Mouse (Mus musculus): ENCODE results near the gene Tbcd.

Gene Tbcd

DNA sequence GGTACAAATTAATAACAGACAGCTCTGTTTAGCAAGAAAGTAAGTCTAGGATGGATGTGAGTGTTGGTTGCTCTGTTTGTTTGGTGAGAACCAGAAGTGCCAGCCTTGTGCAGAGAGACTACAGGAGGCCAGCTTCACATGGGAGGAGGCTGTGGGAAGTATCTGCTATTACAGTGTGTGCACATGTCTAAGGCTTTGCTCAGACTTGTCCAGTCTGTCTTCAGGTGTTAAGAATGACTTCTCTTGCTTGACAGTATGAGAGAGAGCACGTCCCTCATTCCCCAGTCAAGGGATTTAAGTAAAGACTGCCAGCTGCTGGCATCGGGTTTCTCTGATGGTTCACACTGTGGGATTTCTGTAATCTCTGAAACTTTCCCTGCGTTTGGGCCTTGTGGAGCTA lies 149.7 kb downstream of the Tbcd start:
- no peak for DNase-seq

- DNase-seq = no peak
These were observed 153.9 kb downstream of the Tbcd start for GRCm38 (mm10) chr11:121605604-121606003.

GRCm38 (mm10) chr11:121610976-121611375 lies 159.2 kb downstream of the Tbcd start:
- DNase-seq = no peak

DNA sequence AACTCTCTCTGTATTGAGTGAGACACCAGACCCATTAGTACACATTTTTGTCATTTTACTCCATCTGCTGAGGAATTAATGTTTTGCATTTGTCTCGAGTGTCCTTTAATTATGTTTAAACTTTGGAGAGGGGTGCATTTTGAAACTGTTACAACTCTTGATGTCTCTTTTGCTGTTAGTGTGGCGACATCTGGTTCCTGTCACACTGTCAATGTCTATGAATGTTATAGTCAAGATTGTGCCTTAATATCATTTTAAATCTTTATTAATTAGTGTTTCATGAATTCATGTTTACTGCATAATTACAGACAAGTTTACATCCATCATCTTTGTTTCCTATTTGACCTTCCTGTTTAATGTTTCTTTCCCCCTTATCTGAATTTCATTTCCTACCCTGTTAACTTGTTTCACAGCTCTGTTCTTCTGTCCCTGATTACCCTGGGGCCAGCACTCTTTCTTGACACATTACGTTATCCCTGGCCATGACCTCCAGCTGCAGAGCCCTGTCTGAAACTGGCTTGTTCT lies 164.3 kb downstream of the Tbcd start:
- no peak for DNase-seq

DNA sequence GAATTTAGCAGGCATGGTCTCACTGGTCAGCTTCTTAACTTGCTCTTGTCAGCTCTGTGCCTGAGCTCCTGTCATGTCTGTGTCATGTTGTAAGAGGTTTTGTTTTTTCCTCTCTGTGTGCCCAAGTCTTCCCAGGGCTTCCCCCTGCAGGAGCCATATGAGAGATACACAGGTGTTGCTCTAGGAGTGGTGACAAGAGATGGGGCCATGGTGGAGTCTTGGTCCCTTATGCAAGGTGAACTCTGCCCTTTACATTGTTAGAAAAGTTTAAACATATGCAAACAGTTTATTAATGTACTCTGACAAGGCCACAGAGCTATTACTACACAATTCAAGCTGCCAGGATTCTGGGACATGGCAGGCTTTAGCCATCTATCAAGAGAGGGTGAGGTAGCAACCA lies 164.8 kb downstream of the Tbcd start:
- DNase-seq = no peak

DNA sequence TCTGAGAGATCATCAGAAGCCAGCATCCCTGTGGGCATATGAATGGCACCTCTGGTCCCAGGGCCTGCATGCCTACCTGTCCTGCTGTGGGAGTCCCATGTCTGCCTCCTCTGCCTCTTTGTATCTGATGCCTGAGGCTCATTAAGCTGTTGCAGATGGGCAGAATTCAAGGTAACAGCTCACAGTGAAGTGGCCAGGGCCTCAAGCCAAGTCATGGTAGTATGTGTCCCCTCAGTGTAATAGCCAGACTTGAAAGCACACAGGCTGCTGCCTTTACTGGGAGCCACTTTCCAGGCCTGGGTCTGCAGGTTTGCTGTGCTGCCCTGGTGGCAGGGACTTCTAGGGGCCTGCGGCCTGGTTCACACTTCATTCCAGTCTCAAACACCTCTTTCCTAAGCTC lies 165.6 kb downstream of the Tbcd start:
- DNase-seq = no peak

DNA sequence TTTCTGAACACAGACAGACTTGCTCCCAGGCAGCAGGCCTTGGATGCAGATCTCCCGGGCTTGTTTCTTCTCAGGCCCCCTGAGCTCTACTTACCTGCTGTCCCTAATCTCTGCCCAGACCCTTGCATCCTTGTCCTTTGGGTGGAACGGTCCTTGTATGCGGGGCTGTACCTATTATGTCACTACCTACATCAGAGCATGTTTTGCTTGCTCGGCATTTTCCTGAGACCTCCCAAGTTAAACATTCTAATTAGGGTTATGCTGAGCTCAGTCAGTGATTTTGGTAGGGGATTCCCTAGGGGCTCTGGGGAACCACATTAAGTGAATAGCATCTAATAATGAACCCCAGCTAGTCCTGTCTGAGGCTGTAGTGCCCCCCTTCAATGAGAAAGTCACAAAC lies 173.3 kb downstream of the Tbcd start:
- DNase-seq = no peak

GRCm38 (mm10) chr11:121627521-121627920 lies 175.8 kb downstream of the Tbcd start:
- no peak for DNase-seq

DNA sequence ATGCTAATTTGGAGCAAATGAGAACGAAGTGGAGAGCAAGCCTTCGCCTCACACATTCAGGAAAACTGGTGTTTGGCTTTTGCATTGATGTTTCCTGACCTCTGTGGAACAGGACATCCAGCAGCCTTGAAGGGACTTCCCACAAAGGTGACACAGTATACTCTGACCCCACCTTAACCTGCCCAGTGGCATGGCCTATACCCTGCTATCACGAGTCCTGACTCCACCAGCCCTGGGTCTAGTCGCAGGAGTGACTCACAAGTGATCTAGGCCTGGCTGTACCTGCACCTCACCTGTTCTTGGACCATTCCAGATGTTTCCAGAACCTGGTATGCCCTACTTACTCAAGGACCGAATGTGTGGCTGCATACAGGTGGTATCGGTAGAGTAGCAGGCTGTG lies 177.8 kb downstream of the Tbcd start:
- no peak for DNase-seq

- DNase-seq = no peak
These were observed 178.7 kb downstream of the Tbcd start for GRCm38 (mm10) chr11:121630406-121630805.

DNA sequence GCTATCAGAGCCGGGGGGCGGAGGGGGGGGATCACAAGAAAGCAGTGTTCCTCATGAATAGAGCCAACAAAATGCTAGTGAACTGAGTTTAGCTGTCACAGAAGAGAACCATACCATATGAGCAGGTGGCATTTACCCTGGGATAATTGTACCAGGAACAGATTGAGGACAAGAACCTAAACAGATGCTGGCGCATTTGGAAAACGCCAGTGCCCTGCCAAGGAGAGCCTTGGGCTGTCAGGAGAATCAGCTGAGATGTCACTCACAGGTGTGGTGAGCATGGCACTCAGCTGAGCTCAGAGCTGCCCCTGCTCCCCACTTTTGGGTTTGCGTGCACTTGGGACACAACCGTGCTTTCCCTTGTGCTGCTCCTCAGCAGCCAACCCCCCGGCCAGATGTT lies 179.7 kb downstream of the Tbcd start:
- no peak for DNase-seq

DNA sequence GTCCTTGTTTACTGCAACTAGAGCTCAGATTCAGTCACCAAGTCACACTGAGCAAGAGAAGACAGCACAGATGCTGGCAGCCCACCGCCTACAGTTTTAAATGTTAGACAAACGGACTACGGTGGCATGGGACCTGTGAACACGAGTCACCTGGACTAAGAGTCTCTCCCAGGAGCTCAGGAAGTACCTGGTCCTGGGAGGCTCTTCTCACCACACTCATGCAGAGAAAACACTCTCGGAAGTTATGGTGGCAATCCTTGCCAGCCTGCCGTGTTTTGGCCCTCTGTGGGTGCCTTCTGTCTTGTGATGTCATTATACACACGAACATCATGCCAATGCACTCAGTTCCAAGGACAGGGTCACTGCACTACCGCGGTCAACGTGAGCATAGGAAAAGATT lies 184.9 kb downstream of the Tbcd start:
- no peak for DNase-seq

DNA sequence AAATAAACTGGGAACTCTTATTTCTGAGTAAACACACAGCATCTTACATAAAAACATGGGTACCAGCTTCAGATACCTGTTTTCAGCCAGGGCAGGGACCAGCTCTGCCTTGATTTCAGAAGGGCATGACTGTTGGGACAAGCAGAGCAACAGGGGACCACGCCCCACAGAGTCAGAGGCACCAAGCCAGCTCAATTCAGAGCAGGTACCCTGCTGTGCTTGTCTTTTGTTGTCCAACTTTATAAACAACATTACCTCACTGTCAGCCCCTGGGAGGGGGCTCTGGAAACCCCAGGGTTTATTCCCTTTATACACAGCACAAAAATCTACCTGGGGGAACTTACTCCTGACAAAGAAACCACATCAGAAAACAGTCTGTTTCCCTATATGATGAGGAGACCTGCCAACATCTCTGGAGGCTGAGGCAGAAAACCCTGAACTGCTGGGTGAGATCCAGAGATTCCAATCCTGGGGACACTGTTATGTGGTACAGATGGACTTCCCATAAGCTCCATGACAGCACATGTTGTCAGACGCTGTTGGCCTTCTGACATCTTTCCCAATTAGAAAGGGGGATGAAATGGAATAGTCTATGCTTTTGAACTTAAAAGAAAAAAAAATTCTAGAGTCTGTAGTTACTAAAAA lies 189.9 kb downstream of the Tbcd start:
- no peak for DNase-seq

DNA sequence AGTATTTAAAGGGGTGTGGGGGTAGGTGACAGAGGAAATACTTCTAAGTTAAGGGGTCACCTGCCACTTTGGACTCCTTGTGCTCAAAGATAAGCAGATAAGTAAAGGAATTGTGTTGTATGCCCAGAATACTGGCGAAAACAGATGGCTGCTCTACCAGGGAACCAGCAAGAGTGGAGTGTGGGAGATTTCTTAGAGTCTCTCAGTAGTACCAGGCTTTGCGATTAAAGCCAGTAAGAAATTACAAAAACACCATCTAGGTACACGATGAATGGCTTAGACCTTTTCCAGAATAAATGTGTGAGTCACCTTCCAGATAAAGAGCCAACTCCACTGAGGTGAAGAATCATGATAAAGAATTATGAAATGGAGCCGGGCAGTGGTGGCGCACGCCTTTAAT lies 193.6 kb downstream of the Tbcd start:
- no peak for DNase-seq

GRCm38 (mm10) chr11:121647321-121647720 lies 195.6 kb downstream of the Tbcd start:
- no peak for DNase-seq

- DNase-seq = no peak
These were observed 196.4 kb downstream of the Tbcd start for GRCm38 (mm10) chr11:121648166-121648565.

DNA sequence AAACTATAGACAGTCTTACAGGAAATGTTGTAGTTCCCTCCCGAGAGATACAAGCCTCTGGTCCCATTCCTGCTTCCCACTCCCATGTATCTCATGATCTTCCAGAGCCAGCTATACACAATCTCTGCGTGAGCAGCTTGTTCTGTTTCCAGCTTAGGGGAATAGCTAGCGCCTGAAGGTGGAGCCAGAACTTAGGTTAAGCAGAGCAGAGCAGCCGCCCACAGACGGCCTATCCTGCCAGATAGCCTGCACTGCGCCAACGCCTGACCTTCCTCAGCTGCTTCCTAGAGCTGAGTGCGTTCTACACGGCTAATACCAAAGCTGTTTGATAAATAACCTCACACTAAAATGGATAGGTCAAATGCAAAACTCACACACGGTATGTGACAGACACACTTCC lies 198.2 kb downstream of the Tbcd start:
- no peak for DNase-seq

- DNase-seq = no peak
These were observed 198.9 kb downstream of the Tbcd start for GRCm38 (mm10) chr11:121650668-121651067.

DNA sequence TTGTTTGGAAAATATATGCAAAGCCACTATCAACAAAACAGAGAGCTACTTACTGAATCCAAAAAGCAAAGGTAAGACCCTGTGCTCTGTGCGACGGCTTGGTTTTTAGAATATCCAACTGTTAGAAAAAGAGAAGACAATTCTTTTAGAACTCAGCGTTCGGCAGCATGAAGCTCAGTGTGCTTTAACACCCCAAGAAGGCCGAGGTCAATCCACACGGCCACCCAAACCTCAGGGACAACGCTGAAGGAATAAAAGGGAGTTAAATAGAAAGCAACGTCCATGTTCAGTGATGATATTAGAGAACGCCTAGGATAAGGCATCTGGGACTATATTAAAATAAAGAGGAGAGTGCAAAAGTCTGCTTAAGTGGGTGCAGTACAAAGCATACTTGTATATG lies 199.8 kb downstream of the Tbcd start:
- no peak for DNase-seq

- no peak for DNase-seq
These were observed 200.2 kb downstream of the Tbcd start for GRCm38 (mm10) chr11:121651983-121652382.

DNA sequence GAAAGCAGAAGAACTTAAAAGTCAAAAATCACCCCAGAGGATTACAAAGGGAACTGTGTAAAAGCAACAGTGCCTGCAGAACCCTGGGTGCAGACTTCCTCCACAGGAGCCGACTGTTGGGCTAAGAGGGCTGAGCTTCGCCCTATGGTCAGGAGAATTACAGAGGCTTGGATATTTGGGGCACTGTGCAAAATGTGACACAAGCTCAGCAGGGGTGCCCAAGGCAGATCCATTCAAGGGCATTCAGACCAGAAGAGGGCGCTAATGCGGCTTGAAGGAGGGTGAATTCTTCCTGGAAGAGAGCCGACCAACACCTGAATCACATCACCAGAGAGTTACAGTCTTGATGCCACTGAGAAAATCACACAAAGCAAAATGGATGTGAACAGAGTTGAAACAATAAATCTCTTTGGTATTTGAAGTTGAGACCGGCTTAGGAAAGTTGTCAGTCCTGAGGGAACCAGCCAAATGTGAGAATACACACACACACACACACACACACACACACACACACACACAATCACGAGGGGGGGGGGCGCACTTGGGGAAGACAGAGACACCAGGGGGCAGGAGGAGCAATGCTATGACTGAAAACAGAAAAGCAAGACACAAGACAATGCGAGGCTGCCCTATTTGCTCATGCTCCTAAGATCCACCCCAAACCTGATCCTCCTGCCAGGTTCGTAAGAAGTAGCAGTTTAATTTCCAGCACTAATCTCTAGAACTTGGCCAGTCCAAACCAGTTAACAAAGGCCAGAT lies 201.0 kb downstream of the Tbcd start:
- DNase-seq = peak; percentile 38 to 46

DNA sequence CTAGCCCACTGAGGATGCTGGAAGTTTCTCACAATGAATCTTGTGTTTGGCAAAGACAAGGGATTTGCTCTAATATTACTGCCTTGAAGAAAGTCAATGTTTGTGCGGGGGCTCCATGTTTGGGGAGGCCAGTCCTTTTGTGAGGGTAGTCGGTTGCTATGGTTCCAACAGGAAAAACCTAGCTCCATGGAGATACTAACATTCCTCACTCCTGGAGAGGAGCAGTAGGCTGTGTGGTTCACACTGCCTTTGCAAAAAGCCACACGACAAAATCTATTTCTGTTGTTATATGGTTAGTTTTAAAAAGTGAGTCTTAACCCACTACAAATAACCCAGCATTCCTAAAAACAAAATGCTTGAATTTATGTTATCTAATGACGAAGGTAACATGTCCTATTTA lies 201.9 kb downstream of the Tbcd start:
- no peak for DNase-seq

GRCm38 (mm10) chr11:121654406-121654945 lies 202.7 kb downstream of the Tbcd start:
- DNase-seq = no peak

DNA sequence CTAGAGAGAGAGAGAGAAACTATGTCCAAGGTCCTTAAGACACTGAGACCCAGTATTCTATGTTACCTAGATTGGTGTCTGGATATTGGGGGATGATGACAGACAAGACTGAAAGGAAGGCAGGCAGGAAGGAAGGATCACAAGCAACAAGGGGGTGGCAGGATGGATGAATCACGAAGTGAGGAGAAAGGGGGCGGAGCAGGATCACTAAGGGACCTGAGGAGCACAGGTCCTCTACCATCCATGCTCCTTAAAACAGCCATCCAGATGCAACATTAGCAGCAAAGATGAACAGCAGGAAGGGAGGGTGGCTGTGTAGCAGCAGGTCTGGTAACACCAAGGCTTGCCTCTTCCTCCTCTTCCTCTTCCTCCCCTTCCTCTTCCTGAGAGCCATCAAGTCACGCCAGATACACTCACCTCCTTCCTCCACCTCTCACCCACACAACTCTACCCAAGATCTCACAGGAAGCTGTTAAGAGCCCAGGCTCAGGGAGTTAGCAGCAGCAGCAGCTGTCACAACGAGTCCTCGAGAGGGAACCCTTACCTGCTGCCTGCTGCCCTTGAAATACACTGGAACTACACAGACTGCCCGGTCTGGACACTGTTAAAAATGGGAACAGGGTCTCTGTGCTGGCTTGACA lies 203.5 kb downstream of the Tbcd start:
- no peak for DNase-seq

All from thymus, adult 18-20 months (tissue).